Mouse (Mus musculus): ENCODE results near the gene Sco1. TPM values are rescaled to one million over a fixed set of nuclear protein-coding genes. Genes with fewer than 3 reads are reported as not detected.
A peak's percentile ranks its signal among the peaks of the same experiment; 100 is the strongest.

The Sco1 gene
- total RNA-seq, 4 experiments from 2014 or later, result 6.9 to 8.8 (median 7.7) TPM

GRCm38 (mm10) chr11:67114901-67115300 is 62.4 kb downstream of the Sco1 start:
- DNase-seq (ENCODE audit: low spot score in 2 of 2), result peak; percentile 76 to 88

Small RNAs within 50 kb of the gene (microRNA-seq; reads per million reads assigned to microRNA genes)
- not detected for gene Mir6923

Other genes starting within 250 kb of the Sco1 start
- gene Pirt, start 140.7 kb upstream of the Sco1 start, total RNA-seq (2022), result under 1 TPM in 3 of 4 experiments, not detected in 1; 0.12 to 0.16 (median 0.15) TPM
- gene Tmem238l, start 96.0 kb upstream of the Sco1 start, total RNA-seq (2022), result not detected
- gene Tmem220, start 27.5 kb upstream of the Sco1 start, total RNA-seq (2022), result 1 to 10 TPM in 2 of 4 experiments, under 1 TPM in 2; 0.65 to 1.2 (median 0.90) TPM
- gene Adprm, start 76 bp upstream of the Sco1 start, total RNA-seq (2022), result 1 to 10 TPM; 6.0 to 9.4 (median 6.5) TPM
- 1 to 10 TPM; 4.4 to 9.9 (median 6.9) TPM for gene Myh3, start 25.6 kb downstream of the Sco1 start, total RNA-seq (2022)
- gene Myh2, start 118.4 kb downstream of the Sco1 start, total RNA-seq (2022), result 1,000 to 10,000 TPM; 1,182 to 1,409 (median 1,293) TPM
- gene Myh1, start 147.4 kb downstream of the Sco1 start, total RNA-seq (2022), result 1,000 to 10,000 TPM; 1,688 to 2,471 (median 2,214) TPM
- over 10,000 TPM; 26,295 to 29,387 (median 28,090) TPM for gene Myh4, start 185.4 kb downstream of the Sco1 start, total RNA-seq (2022)
- 100 to 1,000 TPM; 123 to 172 (median 152) TPM for gene Myh8, start 224.5 kb downstream of the Sco1 start, total RNA-seq (2022)

Data from gastrocnemius, adult 8-10 months (tissue).